Mouse (Mus musculus) liver, embryonic 12.5 days (tissue): Measurements from ENCODE around the gene Gsto2. TPM values are rescaled to one million over a fixed set of nuclear protein-coding genes. Genes with fewer than 3 reads are reported as not detected.

ENCODE experiments used
- ATAC-seq: fragments of 200-750 bp; cut with Nextera tagmentation; 2 replicates; pipeline ENCODE4 v1.8.0; 2017; ENCODE audit warnings: moderate number of reproducible peaks, mild to moderate bottlenecking, moderate library complexity
- H3K27ac ChIP-seq: fragments of 300-500 bp; sonication (generic); 2 replicates; pipeline ENCODE4 v1.5.1; 2016; ENCODE audit warnings: mild to moderate bottlenecking
- H3K27me3 ChIP-seq: fragments of 300-500 bp; sonication (generic); replicated peaks from 2 replicates; pipeline ENCODE4 v1.6.1; 2016; ENCODE audit warnings: mild to moderate bottlenecking, moderate library complexity
- H3K36me3 ChIP-seq: fragments of 300-500 bp; sonication (generic); 2 replicates; pipeline ENCODE4 v1.6.1; 2016; ENCODE audit warnings: mild to moderate bottlenecking, moderate library complexity
- H3K4me1 ChIP-seq: fragments of 300-500 bp; sonication (generic); 2 replicates; pipeline ENCODE4 v1.6.1; 2016
- H3K4me2 ChIP-seq: fragments of 300-500 bp; sonication (generic); 2 replicates; pipeline ENCODE4 v1.6.1; 2016; ENCODE audit warnings: mild to moderate bottlenecking, moderate library complexity
- H3K4me3 ChIP-seq: fragments of 300-500 bp; sonication (generic); 2 replicates; pipeline ENCODE4 v1.5.1; 2016; ENCODE audit warnings: mild to moderate bottlenecking, moderate library complexity
- H3K9ac ChIP-seq: fragments of 300-500 bp; sonication (generic); 2 replicates; pipeline ENCODE4 v1.6.1; 2016; ENCODE audit warnings: mild to moderate bottlenecking, moderate library complexity
- H3K9me3 ChIP-seq: fragments of 300-500 bp; sonication (generic); replicated peaks from 2 replicates; pipeline ENCODE4 v1.6.1; 2016; ENCODE audit warnings: mild to moderate bottlenecking, moderate library complexity
- WGBS: fragments of 180-500 bp; shearing (Covaris S2); methylation state at CpG from one replicate; pipeline ENCODE4 v1.1.7; 2016; ENCODE audit not compliant: insufficient replicate concordance; 5-methylcytosine and 5-hydroxymethylcytosine counted together
- polyA plus RNA-seq: library from polyadenylated mRNA; unstranded; fragments of >200 nt; fragmentation: Nextera tagmentation; extraction: Ambion mirVana; gene quantifications from 2 replicates; pipeline ENCODE4 v1.2.1, GENCODE M21; 2016

Gene Gsto2
- polyA plus RNA-seq, 1 experiment from 2014 or later: 0.31 TPM

- Histone ChIP-seq H3K4me3 (no peak overlapping the region), H3K27me3 (no peaks in the 10 kb centered on the region), H3K36me3 (peaks cover 51% of the 10 kb centered on the region), H3K4me2 (no peak overlapping the region), H3K9me3 (no peaks in the 10 kb centered on the region), H3K4me1 (peaks cover 11% of the 10 kb centered on the region), H3K27ac (no peak overlapping the region), H3K9ac (no peak overlapping the region)
- 71% methylated on average over 3 of the region's 3 CpGs for WGBS
- ATAC-seq: no peak
Measured at GRCm38 (mm10) chr19:47862581-47862980, 2.8 kb upstream of the Gsto2 start.

DNA sequence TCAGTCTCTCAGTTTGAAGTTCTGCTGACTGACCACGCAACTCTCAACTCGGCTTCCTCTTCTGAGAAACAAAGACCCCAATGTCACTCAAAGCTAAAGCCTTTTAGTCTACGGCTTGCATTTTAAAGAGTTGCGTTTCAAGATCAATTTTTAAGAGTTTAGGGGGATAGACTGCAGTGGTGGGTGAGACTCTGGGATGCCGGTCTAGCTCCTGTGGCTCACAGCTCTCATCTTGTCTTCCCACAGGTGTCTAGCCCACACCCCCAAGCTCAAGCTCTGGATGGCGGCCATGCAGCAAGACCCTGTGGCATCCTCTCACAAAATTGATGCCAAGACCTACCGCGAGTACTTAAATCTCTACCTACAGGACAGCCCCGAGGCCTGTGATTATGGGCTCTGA lies 1.3 kb upstream of the Gsto2 start:
- Histone ChIP-seq H3K9me3 (no peaks in the 10 kb centered on the region), H3K4me1 (peaks cover 11% of the 10 kb centered on the region), H3K4me2 (no peak overlapping the region), H3K4me3 (no peak overlapping the region), H3K27ac (no peak overlapping the region), H3K27me3 (peaks cover 3% of the 10 kb centered on the region), H3K36me3 (peaks cover 38% of the 10 kb centered on the region), H3K9ac (no peak overlapping the region)
- 87% methylated on average over 9 of the region's 9 CpGs for WGBS
- no peak for ATAC-seq

DNA sequence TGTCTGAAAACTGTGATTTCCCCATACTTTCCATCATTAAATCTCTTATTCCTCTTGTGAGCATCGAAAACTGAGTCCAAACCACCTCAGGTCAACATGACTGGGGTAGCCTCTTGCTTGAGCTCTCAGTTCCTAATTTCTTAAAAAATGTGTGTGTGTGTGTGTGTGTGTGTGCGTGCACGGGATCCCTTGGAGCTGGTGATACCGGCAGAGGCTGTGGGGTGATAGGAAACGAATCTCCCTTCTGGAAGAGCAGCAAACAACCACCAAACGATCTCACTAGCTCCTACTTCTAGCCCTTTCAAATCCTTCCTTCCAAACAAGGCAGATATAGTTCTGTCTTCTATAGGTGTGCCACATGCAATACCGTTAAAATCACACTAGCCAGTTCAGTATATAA lies 613 bp upstream of the Gsto2 start:
- H3K9ac ChIP-seq: peak overlapping the region; percentile 65; the same call in 1 of the 2 replicates
- no peaks in the 10 kb centered on the region for H3K9me3 ChIP-seq
- peak overlapping the region; percentile 72 for H3K4me3 ChIP-seq
- H3K4me2 ChIP-seq: peak overlapping the region; percentile 82
- peaks cover 11% of the 10 kb centered on the region for H3K4me1 ChIP-seq
- peaks cover 6% of the 10 kb centered on the region for H3K27me3 ChIP-seq
- H3K36me3 ChIP-seq: peaks cover 32% of the 10 kb centered on the region
- no peak overlapping the region for H3K27ac ChIP-seq
- 81% methylated on average over 7 of the region's 7 CpGs for WGBS
- ATAC-seq: no peak

DNA sequence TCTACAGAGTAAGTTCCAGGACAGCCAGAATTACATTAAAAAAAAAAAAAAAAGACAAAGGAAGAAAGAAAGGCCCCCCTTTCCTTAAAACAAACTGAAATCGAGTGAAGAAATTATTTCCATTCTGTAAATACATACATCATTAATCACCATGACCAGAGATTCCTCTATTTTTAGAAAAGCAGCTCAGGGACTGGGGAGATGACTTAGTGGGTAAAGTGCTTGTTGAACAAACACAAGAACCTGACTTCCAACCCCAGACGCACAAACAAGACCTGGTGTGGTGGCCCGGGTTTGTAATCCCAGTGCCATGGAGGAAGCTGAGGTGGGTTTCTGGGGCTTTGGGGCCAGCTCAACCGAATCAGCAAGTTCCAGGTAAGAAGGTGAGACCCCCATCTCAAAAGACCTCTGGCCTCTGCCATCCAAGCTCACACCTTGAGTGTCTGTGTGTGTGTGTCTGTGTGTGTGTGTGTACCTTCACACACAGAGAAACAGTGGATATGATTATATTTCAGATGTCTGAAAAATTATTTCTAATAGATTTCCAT lies 2.4 kb downstream of the Gsto2 start:
- no peak for ATAC-seq

DNA sequence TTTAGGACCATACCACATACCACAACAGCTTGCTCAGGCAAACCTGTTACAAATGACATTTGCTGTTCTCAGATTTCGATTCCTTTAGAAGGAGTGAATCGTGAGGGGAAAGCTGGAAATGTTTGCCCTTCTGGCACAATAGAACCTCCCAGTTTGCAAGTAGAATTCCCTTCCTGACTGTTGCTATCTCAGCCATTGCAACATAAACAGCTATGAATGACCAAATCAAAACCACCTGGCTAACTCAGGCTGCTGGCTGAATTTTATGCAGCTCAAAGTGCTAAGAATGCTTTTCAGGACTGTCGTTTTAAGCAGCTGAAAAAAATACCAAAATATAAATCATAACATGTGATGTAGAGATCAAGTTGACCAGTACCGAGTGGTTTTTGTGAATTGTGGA lies 3.6 kb downstream of the Gsto2 start:
- H3K9ac ChIP-seq: no peak overlapping the region
- no peaks in the 10 kb centered on the region for H3K9me3 ChIP-seq
- no peak overlapping the region for H3K27ac ChIP-seq
- no peak for ATAC-seq
- H3K4me2 ChIP-seq: no peak overlapping the region
- 53% methylated on average over 4 of the region's 4 CpGs for WGBS
- peaks cover 11% of the 10 kb centered on the region for H3K4me1 ChIP-seq
- no peak overlapping the region for H3K4me3 ChIP-seq
- H3K27me3 ChIP-seq: peaks cover 20% of the 10 kb centered on the region
- peaks cover 5% of the 10 kb centered on the region; the same call in 1 of the 2 replicates for H3K36me3 ChIP-seq

More for the DNA sequence above, 2.4 kb downstream of the Gsto2 start:
- Histone ChIP-seq H3K4me1 (peaks cover 11% of the 10 kb centered on the region), H3K27me3 (peaks cover 18% of the 10 kb centered on the region), H3K9me3 (no peaks in the 10 kb centered on the region), H3K36me3 (peaks cover 14% of the 10 kb centered on the region; the same call in 1 of the 2 replicates), H3K4me3 (no peak overlapping the region), H3K27ac (no peak overlapping the region), H3K9ac (no peak overlapping the region), H3K4me2 (no peak overlapping the region)
- WGBS: 59% methylated on average over 4 of the region's 4 CpGs

- no peak for ATAC-seq
- Histone ChIP-seq H3K4me3 (no peak overlapping the region), H3K27ac (no peak overlapping the region), H3K9me3 (no peaks in the 10 kb centered on the region), H3K27me3 (peaks cover 25% of the 10 kb centered on the region), H3K4me2 (no peak overlapping the region), H3K36me3 (no peaks in the 10 kb centered on the region), H3K4me1 (peaks cover 11% of the 10 kb centered on the region), H3K9ac (no peak overlapping the region)
- WGBS: 49% methylated on average over 3 of the region's 3 CpGs
Measured at GRCm38 (mm10) chr19:47869516-47869915, 4.2 kb downstream of the Gsto2 start.

- Histone ChIP-seq H3K9ac (no peak overlapping the region), H3K36me3 (no peaks in the 10 kb centered on the region), H3K27me3 (peaks cover 29% of the 10 kb centered on the region), H3K4me1 (peaks cover 4% of the 10 kb centered on the region; the same call in 1 of the 2 replicates), H3K27ac (no peak overlapping the region), H3K9me3 (no peaks in the 10 kb centered on the region), H3K4me3 (no peak overlapping the region), H3K4me2 (no peak overlapping the region)
- 68% methylated on average over 7 of the region's 7 CpGs for WGBS
- no peak for ATAC-seq
Measured at GRCm38 (mm10) chr19:47870102-47870666, 4.8 kb downstream of the Gsto2 start.

GRCm38 (mm10) chr19:47871515-47871914 lies 6.2 kb downstream of the Gsto2 start:
- Histone ChIP-seq H3K27ac (no peak overlapping the region), H3K9ac (no peak overlapping the region), H3K4me1 (no peaks in the 10 kb centered on the region), H3K9me3 (no peaks in the 10 kb centered on the region), H3K36me3 (no peaks in the 10 kb centered on the region), H3K4me3 (no peak overlapping the region), H3K4me2 (no peak overlapping the region), H3K27me3 (peaks cover 42% of the 10 kb centered on the region)
- ATAC-seq: no peak
- 28% methylated on average over 10 of the region's 10 CpGs for WGBS

DNA sequence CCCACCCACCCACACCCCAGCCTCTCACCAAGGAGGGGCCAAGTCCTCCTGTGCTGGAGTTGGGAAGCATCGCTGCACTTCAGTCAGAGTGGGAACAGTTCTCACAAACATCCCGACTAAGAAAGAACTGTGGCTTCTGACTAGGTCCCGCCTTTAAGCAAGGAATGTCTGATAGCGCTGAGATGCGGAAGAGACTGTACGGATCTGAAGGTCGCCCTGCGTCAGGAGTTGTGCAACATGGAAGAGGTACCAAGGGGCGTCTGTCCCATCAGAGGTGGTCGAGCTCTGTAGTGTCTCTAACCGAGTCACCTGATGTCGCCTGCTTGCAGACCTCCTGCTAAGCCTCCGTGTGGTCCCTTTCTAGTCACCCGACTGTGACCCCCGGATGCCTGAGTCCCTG lies 10.9 kb downstream of the Gsto2 start:
- Histone ChIP-seq H3K4me2 (no peak overlapping the region), H3K9me3 (no peaks in the 10 kb centered on the region), H3K4me1 (no peaks in the 10 kb centered on the region), H3K27me3 (peaks cover 34% of the 10 kb centered on the region), H3K9ac (no peak overlapping the region), H3K4me3 (no peak overlapping the region), H3K36me3 (no peaks in the 10 kb centered on the region), H3K27ac (no peak overlapping the region)
- no peak for ATAC-seq
- WGBS: 59% methylated on average over 15 of the region's 15 CpGs

DNA sequence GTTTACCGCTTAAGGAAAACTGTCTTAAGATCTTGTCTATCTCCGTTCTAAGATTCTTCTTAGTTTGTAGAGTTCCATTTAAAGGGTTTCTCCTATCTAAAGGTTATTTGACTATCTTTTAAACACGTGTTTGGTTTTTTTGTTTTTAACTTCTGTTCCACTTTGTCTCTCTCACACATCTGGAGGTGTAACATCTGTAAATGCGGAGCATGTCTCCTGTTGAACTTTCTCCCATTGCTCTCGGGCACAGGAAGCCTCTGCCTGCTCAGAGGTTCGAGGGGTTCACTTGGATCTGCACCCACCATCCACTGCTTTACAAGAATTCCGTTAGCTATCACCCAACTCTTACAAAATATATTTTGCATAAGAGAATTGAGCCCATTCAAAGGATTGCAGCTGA lies 16.2 kb downstream of the Gsto2 start:
- Histone ChIP-seq H3K27ac (no peak overlapping the region), H3K27me3 (peaks cover 6% of the 10 kb centered on the region), H3K4me2 (no peak overlapping the region), H3K9me3 (no peaks in the 10 kb centered on the region), H3K9ac (no peak overlapping the region), H3K4me1 (peaks cover 14% of the 10 kb centered on the region; the same call in 1 of the 2 replicates), H3K36me3 (no peaks in the 10 kb centered on the region), H3K4me3 (no peak overlapping the region)
- no peak for ATAC-seq
- 62% methylated on average over 7 of the region's 7 CpGs for WGBS

DNA sequence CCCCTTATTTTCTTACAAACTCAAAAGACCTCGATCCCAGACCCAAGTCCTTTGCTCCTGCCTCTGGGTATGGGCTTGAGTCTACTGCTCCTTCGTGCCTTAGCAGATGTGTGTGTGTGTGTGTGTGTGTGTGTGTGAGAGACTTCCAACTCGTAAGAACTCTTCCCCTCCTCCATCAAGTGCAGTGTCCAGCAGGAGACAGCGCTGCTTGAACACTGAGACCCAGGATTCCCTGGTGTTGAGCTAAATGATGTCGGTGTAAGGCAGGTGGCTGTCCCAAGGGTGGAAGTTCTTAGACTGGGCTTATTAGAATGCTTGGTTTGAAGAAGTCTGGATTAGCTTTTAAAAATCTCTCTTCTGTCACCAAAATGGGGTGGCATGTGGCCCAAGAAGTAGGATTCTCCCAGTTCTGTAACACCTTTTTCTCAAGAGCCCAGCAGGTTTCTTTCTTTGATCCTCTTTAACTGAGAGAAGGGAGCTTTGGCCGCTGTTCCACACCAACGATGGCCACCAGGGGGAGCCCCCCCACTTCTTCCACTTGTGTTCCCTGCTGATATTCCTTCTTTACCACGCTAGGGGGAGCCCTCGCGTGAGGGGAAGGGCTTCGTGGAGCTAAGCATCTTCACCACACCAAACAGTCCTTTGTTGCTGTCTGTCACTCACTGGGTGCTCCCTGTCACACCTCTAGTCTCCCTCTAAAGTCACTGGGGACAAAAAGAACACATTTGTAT lies 17.0 kb downstream of the Gsto2 start:
- H3K4me1 ChIP-seq: peaks cover 14% of the 10 kb centered on the region; the same call in 1 of the 2 replicates
- whole genome bisulfite sequencing: 18% methylated on average over 11 of the region's 11 CpGs
- ATAC-seq: peak; percentile 49; the same call in 1 of the 2 replicates

DNA sequence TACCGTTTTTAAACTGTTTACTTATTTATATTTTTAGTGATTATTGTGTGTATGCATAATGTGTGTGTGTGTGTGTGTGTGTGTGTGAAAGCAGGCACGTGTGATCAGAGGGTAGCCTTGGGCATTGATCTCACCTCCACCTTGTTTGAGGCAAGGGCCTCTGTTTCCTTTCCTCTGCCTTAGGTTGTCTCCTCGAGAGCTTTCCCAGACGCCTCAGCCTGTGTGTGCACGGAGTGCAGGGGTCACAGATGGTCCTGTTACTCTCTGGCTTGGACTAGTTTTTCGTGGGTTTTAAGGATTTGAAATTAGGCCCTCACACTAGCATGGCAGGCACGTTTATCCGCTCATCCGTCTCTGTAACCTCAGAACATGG lies 17.5 kb downstream of the Gsto2 start:
- H3K9ac ChIP-seq: no peak overlapping the region
- peaks cover 3% of the 10 kb centered on the region; the same call in 1 of the 2 replicates for H3K27me3 ChIP-seq
- WGBS: 49% methylated on average over 9 of the region's 9 CpGs
- no peaks in the 10 kb centered on the region for H3K36me3 ChIP-seq
- no peak overlapping the region for H3K27ac ChIP-seq
- H3K4me1 ChIP-seq: peaks cover 14% of the 10 kb centered on the region; the same call in 1 of the 2 replicates
- no peak overlapping the region for H3K4me3 ChIP-seq
- no peak for ATAC-seq
- no peak overlapping the region for H3K4me2 ChIP-seq
- no peaks in the 10 kb centered on the region for H3K9me3 ChIP-seq

More for the DNA sequence above, 17.0 kb downstream of the Gsto2 start:
- Histone ChIP-seq H3K9ac (no peak overlapping the region), H3K4me2 (no peak overlapping the region), H3K27ac (no peak overlapping the region), H3K4me3 (no peak overlapping the region), H3K36me3 (no peaks in the 10 kb centered on the region), H3K27me3 (peaks cover 3% of the 10 kb centered on the region; the same call in 1 of the 2 replicates), H3K9me3 (no peaks in the 10 kb centered on the region)
